Mouse (Mus musculus) erythroblast, embryonic 14.5 days (primary cell): ENCODE measurements around the gene Apba1. TPM values are rescaled to one million over a fixed set of nuclear protein-coding genes. Genes with fewer than 3 reads are reported as not detected.

ENCODE experiments used
- H3K27me3 ChIP-seq: 2 replicates; pipeline ENCODE4 v1.6.1; 2012; ENCODE audit warnings: inconsistent platforms; ENCODE audit not compliant: control insufficient read depth
- H3K36me3 ChIP-seq: 2 replicates; pipeline ENCODE4 v1.6.1; 2012; ENCODE audit warnings: mild to moderate bottlenecking, inconsistent platforms; ENCODE audit not compliant: control insufficient read depth
- H3K4me1 ChIP-seq: 2 replicates; pipeline ENCODE4 v1.6.1; 2012; ENCODE audit warnings: inconsistent platforms; ENCODE audit not compliant: control insufficient read depth
- H3K4me3 ChIP-seq: replicated peaks from 2 replicates; pipeline ENCODE3; 2012; ENCODE audit warnings: moderate library complexity, mild to moderate bottlenecking, inconsistent platforms
- H3K9me3 ChIP-seq: 2 replicates; pipeline ENCODE4 v1.6.1; 2012; ENCODE audit warnings: low read length, inconsistent platforms, mixed read lengths; ENCODE audit not compliant: control insufficient read depth
- GATA1 ChIP-seq: IDR thresholded peaks from 2 replicates; pipeline ENCODE4 v1.6.1; 2012; ENCODE audit warnings: low read length, inconsistent platforms, mixed read lengths
- TAL1 ChIP-seq: IDR thresholded peaks from 3 replicates; pipeline ENCODE4 v1.6.1; 2012; ENCODE audit warnings: low read length, inconsistent platforms, mixed read lengths
- polyA plus RNA-seq: library from polyadenylated mRNA; stranded (reverse); fragments of >175 nt; gene quantifications from 2 replicates; pipeline ENCODE4 v1.2.3, GENCODE M21; 2012

The Apba1 gene
- polyA plus RNA-seq, 1 experiment, result not detected

GRCm38 (mm10) chr19:23948301-23949000 lies 189.8 kb downstream of the Apba1 start:
- Histone ChIP-seq H3K36me3 (no peaks in the 10 kb centered on the region), H3K4me1 (no peaks in the 10 kb centered on the region), H3K4me3 (no peak overlapping the region), H3K27me3 (no peaks in the 10 kb centered on the region), H3K9me3 (peaks cover 2% of the 10 kb centered on the region; the same call in 1 of the 2 replicates)
- no peak for TF ChIP-seq TAL1
- no peak for TF ChIP-seq GATA1

GRCm38 (mm10) chr19:23955461-23955860 lies 196.8 kb downstream of the Apba1 start:
- Histone ChIP-seq H3K27me3 (no peaks in the 10 kb centered on the region), H3K4me3 (no peak overlapping the region), H3K9me3 (peaks cover 2% of the 10 kb centered on the region; the same call in 1 of the 2 replicates), H3K36me3 (no peaks in the 10 kb centered on the region), H3K4me1 (no peaks in the 10 kb centered on the region)
- TF ChIP-seq TAL1, result no peak

GRCm38 (mm10) chr19:23956299-23956975 lies 197.8 kb downstream of the Apba1 start:
- H3K9me3 ChIP-seq, result no peaks in the 10 kb centered on the region
- no peaks in the 10 kb centered on the region for H3K4me1 ChIP-seq
- TF ChIP-seq TAL1, result no peak
- no peak for TF ChIP-seq GATA1
- H3K4me3 ChIP-seq, result no peak overlapping the region
- H3K27me3 ChIP-seq, result no peaks in the 10 kb centered on the region
- no peaks in the 10 kb centered on the region for H3K36me3 ChIP-seq

- H3K27me3 ChIP-seq, result no peaks in the 10 kb centered on the region
- no peaks in the 10 kb centered on the region for H3K4me1 ChIP-seq
- no peaks in the 10 kb centered on the region for H3K9me3 ChIP-seq
- H3K4me3 ChIP-seq, result no peak overlapping the region
- TF ChIP-seq GATA1, result no peak
- no peak for TF ChIP-seq TAL1
- H3K36me3 ChIP-seq, result no peaks in the 10 kb centered on the region
Observed at GRCm38 (mm10) chr19:23957563-23957962, 198.9 kb downstream of the Apba1 start.

GRCm38 (mm10) chr19:23958925-23959324 lies 200.2 kb downstream of the Apba1 start:
- Histone ChIP-seq H3K4me1 (no peaks in the 10 kb centered on the region), H3K27me3 (no peaks in the 10 kb centered on the region)
- TF ChIP-seq TAL1, result no peak
- TF ChIP-seq GATA1, result no peak

GRCm38 (mm10) chr19:23959870-23960269 lies 201.2 kb downstream of the Apba1 start:
- H3K4me1 ChIP-seq, result no peaks in the 10 kb centered on the region
- TF ChIP-seq GATA1 (no peak), TAL1 (no peak; the same call in 2 of the 3 replicates)
- H3K27me3 ChIP-seq, result no peaks in the 10 kb centered on the region
- H3K4me3 ChIP-seq, result no peak overlapping the region
- no peaks in the 10 kb centered on the region for H3K9me3 ChIP-seq
- H3K36me3 ChIP-seq, result no peaks in the 10 kb centered on the region

More at GRCm38 (mm10) chr19:23958925-23959324, 200.2 kb downstream of the Apba1 start:
- no peaks in the 10 kb centered on the region for H3K36me3 ChIP-seq
- no peaks in the 10 kb centered on the region for H3K9me3 ChIP-seq
- H3K4me3 ChIP-seq, result no peak overlapping the region

GRCm38 (mm10) chr19:23960275-23960674 lies 201.6 kb downstream of the Apba1 start:
- H3K27me3 ChIP-seq, result no peaks in the 10 kb centered on the region
- no peaks in the 10 kb centered on the region for H3K4me1 ChIP-seq
- no peaks in the 10 kb centered on the region for H3K36me3 ChIP-seq
- H3K4me3 ChIP-seq, result no peak overlapping the region
- no peaks in the 10 kb centered on the region for H3K9me3 ChIP-seq
- no peak for TF ChIP-seq GATA1
- TF ChIP-seq TAL1, result no peak

- no peak for TF ChIP-seq GATA1
- TF ChIP-seq TAL1, result no peak
- Histone ChIP-seq H3K36me3 (no peaks in the 10 kb centered on the region), H3K4me1 (no peaks in the 10 kb centered on the region), H3K4me3 (no peak overlapping the region), H3K9me3 (no peaks in the 10 kb centered on the region), H3K27me3 (no peaks in the 10 kb centered on the region)
Observed at GRCm38 (mm10) chr19:23960831-23961447, 202.3 kb downstream of the Apba1 start.

GRCm38 (mm10) chr19:23961516-23961915 lies 202.8 kb downstream of the Apba1 start:
- no peaks in the 10 kb centered on the region for H3K36me3 ChIP-seq
- TF ChIP-seq GATA1 (no peak), TAL1 (no peak)
- no peaks in the 10 kb centered on the region for H3K27me3 ChIP-seq
- no peaks in the 10 kb centered on the region for H3K4me1 ChIP-seq
- H3K9me3 ChIP-seq, result no peaks in the 10 kb centered on the region
- H3K4me3 ChIP-seq, result no peak overlapping the region
